In genomic region chr4:44981280-44981973, GRCm38 (mm10) we compare ENCODE assay signal across 8 mouse cellular contexts. TPM values are rescaled to one million over a fixed set of nuclear protein-coding genes. Genes with fewer than 3 reads are reported as not detected.
DNase-seq lines count a peak whose midpoint lies in the region; ATAC-seq lines count a peak whose summit lies in the region.

Gene Grhpr, plus strand, starts transcription at chr4:44981395.

- peak within 1 kb of the TSS; percentile 74 to 90 for H3K27ac ChIP-seq in heart, embryonic 14.5 days (replicated peaks in 1 of 2; ENCODE audit: control insufficient read depth in 1 of 2, insufficient read depth in 1 of 2, low read depth in 2 of 2, low read length in 2 of 2)
- peak within 1 kb of the TSS; percentile 89 for H3K27ac ChIP-seq in liver, embryonic 13.5 days
- peak within 1 kb of the TSS; percentile 64 for H3K27ac ChIP-seq in stomach, embryonic 16.5 days (ENCODE audit: low read length)

- under 1% methylated on average over 39 of the region's 40 CpGs for WGBS in heart, embryonic 14.5 days
- WGBS in liver, embryonic 13.5 days (ENCODE audit: insufficient replicate concordance): 1% methylated on average over 40 of the region's 40 CpGs
- under 1% methylated on average over 38 of the region's 40 CpGs for WGBS in stomach, embryonic 16.5 days

- peak within 1 kb of the TSS; percentile 93 for H3K9ac ChIP-seq in heart, embryonic 14.5 days (ENCODE audit: low read length)
- peak within 1 kb of the TSS; percentile 92 for H3K9ac ChIP-seq in liver, embryonic 13.5 days
- H3K9ac ChIP-seq in stomach, embryonic 16.5 days (ENCODE audit: low read length): peak within 1 kb of the TSS; percentile 90

- H3K36me3 ChIP-seq in heart, embryonic 14.5 days (ENCODE audit: control insufficient read depth, insufficient read depth, low read length): peaks cover 27% of the 10 kb centered on the region
- peaks cover 29% of the 10 kb centered on the region for H3K36me3 ChIP-seq in liver, embryonic 13.5 days
- 0 out of 2 replicates have a peak, but pooled peaks cover 2% of the 10 kb centered on the region for H3K36me3 ChIP-seq in stomach, embryonic 16.5 days (ENCODE audit: control insufficient read depth, insufficient read depth, low read length)

- H3K4me2 ChIP-seq in heart, embryonic 14.5 days (ENCODE audit: low read length): peak within 1 kb of the TSS; percentile 90
- peak within 1 kb of the TSS; percentile 96 for H3K4me2 ChIP-seq in liver, embryonic 13.5 days
- H3K4me2 ChIP-seq in stomach, embryonic 16.5 days (ENCODE audit: low read depth, low read length): peak within 1 kb of the TSS; percentile 90

- H3K9me3 ChIP-seq in heart, embryonic 14.5 days (ENCODE audit: control insufficient read depth, low read length): no peaks in the 10 kb centered on the region
- no peaks in the 10 kb centered on the region for H3K9me3 ChIP-seq in liver, embryonic 13.5 days (replicated peaks)
- peaks cover 3% of the 10 kb centered on the region; the same call in 1 of the 2 replicates for H3K9me3 ChIP-seq in stomach, embryonic 16.5 days (replicated peaks; ENCODE audit: control insufficient read depth, low read length)

- peak within 1 kb of the TSS; percentile 65 to 86 for H3K4me3 ChIP-seq in heart, embryonic 14.5 days (ENCODE audit: control insufficient read depth in 1 of 2, insufficient read depth in 1 of 2, low read depth in 1 of 2, low read length in 2 of 2)
- peak within 1 kb of the TSS; percentile 84 for H3K4me3 ChIP-seq in liver, embryonic 13.5 days (replicated peaks)
- peak within 1 kb of the TSS; percentile 64 for H3K4me3 ChIP-seq in stomach, embryonic 16.5 days (replicated peaks; ENCODE audit: low read length)

- DNase-seq in CD4-positive helper T cell, adult 2 months (ENCODE audit: low read depth, low spot score): peak; percentile 88
- peak; percentile 16 for DNase-seq in brain, embryonic 18.5 days (ENCODE audit: low read depth, low spot score)
- peak; percentile 45 for DNase-seq in fibroblast of lung, adult 2 months (ENCODE audit: low read depth)
- peak; percentile 93 for DNase-seq in kidney, postnatal 14 days
- peak; percentile 79 for DNase-seq in liver, embryonic 13.5 days
- peak; percentile 94 for DNase-seq in neural tube, embryonic 10.5 days (ENCODE audit: extremely low spot score, low spot score)

- no peaks in the 10 kb centered on the region for H3K27me3 ChIP-seq in heart, embryonic 14.5 days (ENCODE audit: control insufficient read depth, insufficient read depth, low read length)
- no peaks in the 10 kb centered on the region for H3K27me3 ChIP-seq in liver, embryonic 13.5 days
- no peaks in the 10 kb centered on the region for H3K27me3 ChIP-seq in stomach, embryonic 16.5 days (ENCODE audit: control insufficient read depth, insufficient read depth, low read length)

- ATAC-seq in heart, embryonic 14.5 days (ENCODE audit: insufficient number of reproducible peaks, insufficient read depth, low FRiP score, low read depth): peak; percentile 88
- ATAC-seq in liver, embryonic 13.5 days (ENCODE audit: low read depth): peak; percentile 92
- peak; percentile 95 for ATAC-seq in stomach, embryonic 16.5 days (ENCODE audit: insufficient read depth, low FRiP score)

- H3K4me1 ChIP-seq in heart, embryonic 14.5 days (ENCODE audit: control insufficient read depth in 2 of 2, insufficient read depth in 2 of 2, low read length in 2 of 2): peaks cover 21 to 32% of the 10 kb centered on the region in 2 experiments
- peaks cover 56% of the 10 kb centered on the region for H3K4me1 ChIP-seq in liver, embryonic 13.5 days (replicated peaks)
- peaks cover 6% of the 10 kb centered on the region; the same call in 1 of the 2 replicates for H3K4me1 ChIP-seq in stomach, embryonic 16.5 days (ENCODE audit: control insufficient read depth, insufficient read depth, low read length)

RNA-seq across cellular contexts. Expression of gene Grhpr, which starts in this region (rescaled TPM):
- polyA plus RNA-seq in heart, embryonic 14.5 days (2014; fragmentation: Nextera tagmentation; extraction: Ambion mirVana): 85.6 and 88.7 TPM in 2 replicates
- 92.2 and 95.0 TPM in 2 replicates for polyA plus RNA-seq in liver, embryonic 13.5 days (2015; fragmentation: Nextera tagmentation; extraction: Ambion mirVana)
- polyA plus RNA-seq in stomach, embryonic 16.5 days (2015; fragmentation: Nextera tagmentation; extraction: Ambion mirVana): 72.0 and 74.2 TPM in 2 replicates

Comparison
In these comparisons a context has a peak if more than half of its experiments do, and no peak if none do; other contexts are left out.
1. Peak in every context shown above with its lines: DNase-seq, ATAC-seq, H3K4me3 ChIP-seq and H3K27ac ChIP-seq.
2. DNase-seq: peak in every context shown above with its lines; median percentile 94 in neural tube, embryonic 10.5 days; 93 in kidney, postnatal 14 days; 88 in CD4-positive helper T cell, adult 2 months; 79 in liver, embryonic 13.5 days; 45 in fibroblast of lung, adult 2 months; 16 in brain, embryonic 18.5 days.